Mouse (Mus musculus) limb, embryonic 15.5 days (tissue): ENCODE measurements around the gene Bhlhb9. TPM values are rescaled to one million over a fixed set of nuclear protein-coding genes. Genes with fewer than 3 reads are reported as not detected.
A peak's percentile ranks its signal among the peaks of the same experiment; 100 is the strongest.
"Not testable (repeated sequence)": the region's sequence is repeated elsewhere in the genome, so short reads cannot be mapped to it uniquely, and the experiment has no call there.

Experiments used
- ATAC-seq: fragments of 200-750 bp; cut with Nextera tagmentation; 2 replicates; pipeline ENCODE4 v1.8.0; 2017; ENCODE audit warnings: low read depth, moderate TSS enrichment; ENCODE audit not compliant: insufficient number of reproducible peaks, low FRiP score, low TSS enrichment
- H3K27ac ChIP-seq: fragments of 300-500 bp; sonication (generic); 2 replicates; pipeline ENCODE4 v1.5.1; 2015; ENCODE audit warnings: moderate library complexity, mild to moderate bottlenecking, inconsistent platforms
- H3K27me3 ChIP-seq: fragments of 300-500 bp; sonication (generic); 2 replicates; pipeline ENCODE4 v1.6.1; 2015; ENCODE audit warnings: inconsistent platforms
- H3K36me3 ChIP-seq: fragments of 300-500 bp; sonication (generic); 2 replicates; pipeline ENCODE4 v1.6.1; 2015; ENCODE audit warnings: inconsistent platforms
- H3K4me1 ChIP-seq: fragments of 300-500 bp; sonication (generic); 2 replicates; pipeline ENCODE4 v1.6.1; 2015; ENCODE audit warnings: inconsistent platforms
- H3K4me2 ChIP-seq: fragments of 300-500 bp; sonication (generic); 2 replicates; pipeline ENCODE4 v1.6.1; 2015; ENCODE audit warnings: mild to moderate bottlenecking, inconsistent platforms
- H3K4me3 ChIP-seq: fragments of 300-500 bp; sonication (generic); 2 replicates; pipeline ENCODE4 v1.5.1; 2015; ENCODE audit warnings: mild to moderate bottlenecking, inconsistent platforms
- H3K9ac ChIP-seq: fragments of 300-500 bp; sonication (generic); 2 replicates; pipeline ENCODE4 v1.6.1; 2015; ENCODE audit warnings: inconsistent platforms
- H3K9me3 ChIP-seq: fragments of 300-500 bp; sonication (generic); 2 replicates; pipeline ENCODE4 v1.6.1; 2016; ENCODE audit warnings: inconsistent platforms
- WGBS: fragments of 180-500 bp; shearing (Covaris S2); methylation state at CpG from one replicate; pipeline ENCODE4 v1.1.7; 2015; 5-methylcytosine and 5-hydroxymethylcytosine counted together
- polyA plus RNA-seq: library from polyadenylated mRNA; unstranded; fragments of >200 nt; fragmentation: Nextera tagmentation; extraction: Ambion mirVana; gene quantifications from 2 replicates; pipeline ENCODE4 v1.2.1, GENCODE M21; 2015

Gene Bhlhb9
- 46.9 and 48.6 TPM in 2 replicates for polyA plus RNA-seq

DNA sequence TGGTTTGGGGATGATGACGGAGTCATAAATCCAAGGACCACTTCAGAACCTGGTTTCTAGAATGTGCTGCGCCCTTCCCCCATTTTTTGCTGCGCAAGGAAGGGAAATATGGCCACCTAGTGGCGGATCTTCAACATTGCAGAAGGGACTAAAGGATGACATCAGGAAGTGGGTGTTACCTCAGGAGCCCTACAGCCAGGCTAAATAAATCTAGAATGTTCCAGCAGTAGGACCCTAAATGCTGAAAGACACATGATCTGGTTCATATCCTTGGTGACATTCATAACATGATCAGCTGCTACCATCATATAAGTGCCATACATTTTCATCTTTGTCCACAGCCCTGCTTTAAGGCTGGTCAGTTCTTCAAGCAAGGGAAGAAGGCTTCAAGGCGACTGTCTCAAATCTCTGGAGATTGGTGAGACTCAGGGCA is at the start of gene Bhlhb9:
Gene Bhlhb9, plus strand, starts transcription at position 383 of the 433 bp plus-strand sequence.
- H3K27me3 ChIP-seq, result not testable (repeated sequence)

DNA sequence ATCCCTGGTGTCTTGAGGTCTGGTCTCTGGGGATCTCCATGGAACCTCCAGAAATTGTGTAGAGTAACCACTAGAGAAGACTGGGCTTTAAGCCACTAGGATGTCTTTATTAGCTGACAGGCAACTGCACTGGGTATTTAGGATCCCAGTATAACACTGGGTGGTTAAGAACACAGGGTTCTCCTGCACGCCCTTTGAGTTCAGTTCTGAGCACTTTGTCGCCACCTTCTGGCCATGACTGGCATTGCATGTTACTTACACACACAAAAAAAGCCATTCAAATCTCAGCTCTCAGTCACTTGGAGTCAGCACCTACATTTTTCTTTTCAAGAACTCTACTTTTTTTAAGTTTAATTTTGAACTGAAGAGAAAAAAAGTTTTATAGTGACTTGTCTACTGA is 44.6 kb upstream of the Bhlhb9 start:
- Histone ChIP-seq H3K27me3 (no peaks in the 10 kb centered on the region), H3K9ac (no peak overlapping the region), H3K4me1 (no peaks in the 10 kb centered on the region), H3K9me3 (no peaks in the 10 kb centered on the region), H3K36me3 (no peaks in the 10 kb centered on the region), H3K27ac (no peak overlapping the region), H3K4me2 (no peak overlapping the region), H3K4me3 (no peak overlapping the region)
- WGBS, result 2% methylated on average over 2 of the region's 2 CpGs
- no peak for ATAC-seq

More for the DNA sequence above, at the start of gene Bhlhb9:
- not testable (repeated sequence) for ATAC-seq, H3K4me1 ChIP-seq, H3K36me3 ChIP-seq, H3K9me3 ChIP-seq
- peak within 1 kb of the TSS; percentile 39 for H3K9ac ChIP-seq
- H3K27ac ChIP-seq, result 0 out of 2 replicates have a peak within 1 kb of the TSS, but pooled peaks have one; percentile 47
- peak within 1 kb of the TSS; percentile 49 for H3K4me2 ChIP-seq
- H3K4me3 ChIP-seq, result peak within 1 kb of the TSS; percentile 54
- WGBS, result 22% methylated on average over 4 of the region's 5 CpGs

DNA sequence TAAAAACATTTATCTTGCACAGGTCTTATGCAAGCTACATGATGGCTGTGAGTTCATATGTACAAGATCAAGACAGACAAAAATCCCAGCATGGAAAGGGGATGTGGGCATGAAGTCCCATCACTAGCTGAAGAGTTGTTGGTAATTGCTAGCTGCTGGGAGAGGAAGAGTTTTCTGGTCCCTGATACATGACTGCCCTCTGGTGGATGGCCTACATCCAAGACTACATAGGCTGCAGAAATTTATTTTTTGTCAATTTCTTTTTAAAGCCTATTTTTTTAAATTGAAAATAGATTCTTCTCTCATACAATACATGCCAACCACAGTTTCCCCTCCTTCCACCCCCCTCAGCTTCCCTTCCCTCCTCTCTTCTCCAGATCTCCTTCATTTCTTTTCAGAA is 35.7 kb upstream of the Bhlhb9 start:
- H3K4me1 ChIP-seq, result no peaks in the 10 kb centered on the region
- no peaks in the 10 kb centered on the region for H3K27me3 ChIP-seq
- no peak overlapping the region for H3K4me3 ChIP-seq
- H3K36me3 ChIP-seq, result no peaks in the 10 kb centered on the region
- ATAC-seq, result no peak
- H3K9ac ChIP-seq, result no peak overlapping the region
- H3K9me3 ChIP-seq, result no peaks in the 10 kb centered on the region
- H3K4me2 ChIP-seq, result no peak overlapping the region
- no peak overlapping the region for H3K27ac ChIP-seq

DNA sequence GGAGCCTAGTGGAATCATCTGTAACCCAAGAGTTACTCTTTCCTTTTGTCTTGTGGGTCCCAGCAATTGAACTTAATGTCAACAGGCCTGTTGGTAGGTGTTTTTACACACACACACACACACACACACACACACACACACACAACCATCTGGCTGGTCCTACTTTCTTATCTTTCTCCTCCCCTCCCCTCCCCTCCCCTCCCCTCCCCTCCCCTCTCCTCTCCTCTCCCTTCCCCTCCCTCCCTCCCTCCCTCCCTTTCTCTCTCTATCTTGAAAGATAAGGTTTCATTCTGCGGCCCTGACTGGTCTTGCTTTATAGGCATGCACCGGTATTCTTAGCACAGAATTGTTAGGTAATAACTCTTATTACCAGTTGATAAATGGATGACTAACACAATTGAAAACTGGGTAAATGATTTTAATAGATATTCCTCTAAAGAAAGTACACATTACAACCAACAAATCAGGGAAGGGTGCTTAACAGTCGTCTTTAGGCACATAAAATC is 29.3 kb upstream of the Bhlhb9 start:
- no peaks in the 10 kb centered on the region for H3K27me3 ChIP-seq
- H3K4me2 ChIP-seq, result no peak overlapping the region
- ATAC-seq, result no peak
- H3K9me3 ChIP-seq, result no peaks in the 10 kb centered on the region
- no peaks in the 10 kb centered on the region for H3K36me3 ChIP-seq
- no peak overlapping the region for H3K4me3 ChIP-seq
- 82% methylated on average over 3 of the region's 3 CpGs for WGBS
- no peak overlapping the region for H3K9ac ChIP-seq
- H3K27ac ChIP-seq, result no peak overlapping the region
- no peaks in the 10 kb centered on the region for H3K4me1 ChIP-seq

DNA sequence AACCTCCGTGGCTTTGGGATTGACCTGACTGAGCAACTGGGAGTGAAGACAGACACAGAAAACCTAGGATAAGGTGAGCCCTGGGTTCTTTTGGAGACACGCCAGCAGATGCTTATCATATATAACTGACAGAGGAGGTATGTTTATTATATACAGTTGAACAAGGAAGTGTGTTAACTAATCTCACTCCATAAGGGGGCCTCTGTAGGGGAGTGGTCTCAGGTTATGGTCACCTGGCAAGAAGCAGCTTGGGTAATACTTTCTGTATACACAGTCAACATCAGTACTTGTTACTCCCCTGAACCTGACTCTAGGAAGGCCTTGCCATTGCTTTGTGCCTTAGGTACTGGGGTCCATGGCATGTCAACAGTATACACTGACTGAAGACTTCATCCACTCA is 28.8 kb upstream of the Bhlhb9 start:
- H3K9me3 ChIP-seq, result no peaks in the 10 kb centered on the region
- H3K9ac ChIP-seq, result no peak overlapping the region
- no peak overlapping the region for H3K4me3 ChIP-seq
- no peaks in the 10 kb centered on the region for H3K27me3 ChIP-seq
- H3K27ac ChIP-seq, result no peak overlapping the region
- no peak for ATAC-seq
- H3K36me3 ChIP-seq, result no peaks in the 10 kb centered on the region
- H3K4me1 ChIP-seq, result no peaks in the 10 kb centered on the region
- WGBS, result 72% methylated on average over 2 of the region's 2 CpGs
- no peak overlapping the region for H3K4me2 ChIP-seq

DNA sequence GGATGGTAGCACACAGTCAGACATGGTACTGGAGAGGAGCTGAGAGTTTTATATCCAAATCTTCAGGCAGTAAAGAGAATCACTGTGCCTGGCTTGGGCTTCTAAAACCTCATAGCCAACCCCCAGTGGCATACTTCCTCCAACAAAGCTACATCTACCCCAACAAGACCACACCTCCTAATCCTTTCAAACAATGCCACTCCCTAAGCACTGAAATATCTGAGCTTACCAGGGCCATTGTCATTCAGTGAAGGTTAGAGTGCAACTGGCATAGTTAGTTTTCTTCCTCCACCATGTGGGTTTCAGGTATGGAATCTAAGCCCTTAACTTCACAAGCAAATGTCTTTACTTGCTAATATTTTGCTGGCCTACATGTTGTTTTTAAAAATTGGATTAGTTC is 5.9 kb upstream of the Bhlhb9 start:
- Histone ChIP-seq H3K9ac (no peak overlapping the region), H3K27me3 (no peaks in the 10 kb centered on the region), H3K4me3 (no peak overlapping the region), H3K9me3 (no peaks in the 10 kb centered on the region), H3K4me2 (no peak overlapping the region), H3K4me1 (no peaks in the 10 kb centered on the region), H3K36me3 (no peaks in the 10 kb centered on the region), H3K27ac (no peak overlapping the region)
- no peak for ATAC-seq

DNA sequence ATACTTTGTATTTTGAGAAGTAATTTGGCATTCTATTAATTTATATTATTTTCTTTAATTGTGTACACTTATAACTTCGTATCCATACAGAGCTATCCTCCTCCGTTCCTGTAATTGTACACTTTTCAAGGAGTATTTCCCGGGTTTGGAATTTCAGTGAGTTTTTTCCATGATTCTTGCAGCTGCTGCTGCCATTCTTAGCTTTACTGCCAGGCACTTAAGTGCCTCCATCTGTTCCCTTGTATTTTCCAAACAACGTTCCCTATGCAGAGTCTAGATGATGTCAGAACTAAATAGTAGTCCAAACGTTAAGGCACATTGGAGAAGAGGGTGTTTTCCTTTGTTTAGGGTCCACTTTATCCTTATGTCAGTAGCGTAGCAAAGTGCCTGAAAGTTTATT is 5.1 kb upstream of the Bhlhb9 start:
- peak overlapping the region; percentile 67 for H3K27ac ChIP-seq

DNA sequence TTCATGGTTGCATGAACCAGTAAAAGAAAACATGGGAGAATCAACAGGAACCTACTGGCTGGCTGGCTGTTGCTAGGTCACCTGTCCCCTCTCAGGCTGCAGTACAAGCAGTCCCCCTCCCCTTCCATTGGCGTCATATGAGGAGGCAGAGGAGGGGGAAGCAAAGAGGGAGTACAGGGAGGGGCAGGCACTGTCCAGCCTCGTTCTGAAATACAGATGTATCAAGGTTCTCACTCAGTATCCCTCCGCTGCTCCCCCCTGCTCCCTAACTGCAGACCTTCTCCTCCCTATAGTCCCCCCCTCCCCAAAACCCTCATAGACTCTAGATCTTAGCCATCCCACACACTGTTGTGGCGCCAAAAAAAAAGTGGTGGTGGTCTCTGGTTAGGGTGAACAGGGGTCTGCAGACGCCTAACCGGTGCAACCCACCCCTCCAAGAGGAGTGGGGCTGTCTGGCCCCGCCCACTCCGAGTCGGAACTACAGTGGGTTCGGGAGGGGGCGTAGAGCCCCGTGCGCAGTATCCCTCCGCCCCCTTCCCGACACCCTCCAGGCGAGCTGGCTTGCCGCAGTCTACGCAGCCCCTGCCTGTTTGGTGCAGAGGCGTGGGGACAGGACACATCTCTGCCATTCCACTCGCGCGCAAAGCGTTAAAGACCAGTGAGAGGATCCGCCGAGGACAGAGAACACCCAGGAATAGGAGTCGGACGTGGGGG is 1.6 kb upstream of the Bhlhb9 start:
- H3K4me1 ChIP-seq, H3K36me3 ChIP-seq, H3K27me3 ChIP-seq, H3K9me3 ChIP-seq: not testable (repeated sequence)
- peak; percentile 90 for ATAC-seq
- 20% methylated on average over 23 of the region's 27 CpGs for WGBS
- peak overlapping the region; percentile 47; the same call in 1 of the 2 replicates for H3K27ac ChIP-seq
- peak overlapping the region; percentile 39; the same call in 1 of the 2 replicates for H3K9ac ChIP-seq
- peak overlapping the region; percentile 54 for H3K4me3 ChIP-seq
- peak overlapping the region; percentile 49 for H3K4me2 ChIP-seq

More for the DNA sequence above, 5.1 kb upstream of the Bhlhb9 start:
- H3K4me2 ChIP-seq, result no peak overlapping the region
- H3K9ac ChIP-seq, result no peak overlapping the region
- no peak overlapping the region for H3K4me3 ChIP-seq
- no peak for ATAC-seq
- H3K36me3 ChIP-seq, result no peaks in the 10 kb centered on the region
- H3K27me3 ChIP-seq, result no peaks in the 10 kb centered on the region
- H3K9me3 ChIP-seq, result no peaks in the 10 kb centered on the region
- H3K4me1 ChIP-seq, result no peaks in the 10 kb centered on the region
- 55% methylated on average over 6 of the region's 6 CpGs for WGBS

DNA sequence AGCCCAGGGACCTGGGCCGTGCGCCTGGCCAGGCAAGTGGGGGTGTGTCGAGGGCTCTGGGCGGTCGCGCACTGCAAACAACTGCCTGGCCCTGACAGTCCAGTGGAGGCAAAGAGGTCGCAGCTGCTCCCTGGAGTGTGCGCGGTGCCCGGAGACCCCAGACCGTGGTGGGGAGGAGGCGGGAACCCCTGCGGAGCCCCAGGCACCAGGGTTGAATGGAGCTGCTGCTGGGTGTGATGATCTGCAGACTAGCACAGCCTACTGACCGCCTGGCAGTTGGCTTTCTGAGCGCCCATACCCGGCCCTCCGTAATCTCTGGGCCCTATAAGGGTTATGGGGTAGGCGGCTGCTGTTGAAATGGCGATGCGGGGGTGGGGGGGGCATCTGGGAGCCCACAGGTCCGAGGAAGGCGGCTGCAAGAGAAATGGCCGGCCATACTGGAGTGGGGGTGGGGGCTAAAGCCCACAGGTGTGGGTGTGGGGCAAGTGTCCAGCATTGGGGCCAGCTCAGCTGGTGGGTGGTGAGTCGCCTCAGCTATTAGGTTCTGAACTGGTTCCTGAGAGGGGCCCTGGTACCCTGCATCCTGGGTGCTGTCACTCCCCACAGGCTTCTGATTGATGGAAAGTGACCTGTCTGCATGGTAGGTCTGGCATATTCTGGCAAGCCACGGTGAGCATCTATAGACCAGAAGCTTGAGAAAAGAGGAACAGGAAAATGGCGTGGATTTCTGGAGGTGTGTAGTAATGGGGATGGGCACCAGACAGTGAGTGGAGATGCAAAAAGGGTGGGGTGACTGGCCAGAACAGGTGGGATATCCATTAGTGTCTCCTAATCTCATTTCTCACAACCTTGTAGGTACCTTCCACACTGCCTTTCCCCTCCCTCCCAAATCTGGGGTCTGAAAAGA is 836 bp upstream of the Bhlhb9 start:
- not testable (repeated sequence) for H3K27me3 ChIP-seq, H3K4me1 ChIP-seq, H3K9me3 ChIP-seq, H3K36me3 ChIP-seq
- peak; percentile 48; the same call in 1 of the 2 replicates for ATAC-seq
- Histone ChIP-seq H3K4me2 (peak overlapping the region; percentile 49), H3K9ac (peak overlapping the region; percentile 39), H3K27ac (0 out of 2 replicates have a peak overlapping the region, but pooled peaks have one; percentile 47), H3K4me3 (peak overlapping the region; percentile 54)
- WGBS, result 24% methylated on average over 26 of the region's 26 CpGs

DNA sequence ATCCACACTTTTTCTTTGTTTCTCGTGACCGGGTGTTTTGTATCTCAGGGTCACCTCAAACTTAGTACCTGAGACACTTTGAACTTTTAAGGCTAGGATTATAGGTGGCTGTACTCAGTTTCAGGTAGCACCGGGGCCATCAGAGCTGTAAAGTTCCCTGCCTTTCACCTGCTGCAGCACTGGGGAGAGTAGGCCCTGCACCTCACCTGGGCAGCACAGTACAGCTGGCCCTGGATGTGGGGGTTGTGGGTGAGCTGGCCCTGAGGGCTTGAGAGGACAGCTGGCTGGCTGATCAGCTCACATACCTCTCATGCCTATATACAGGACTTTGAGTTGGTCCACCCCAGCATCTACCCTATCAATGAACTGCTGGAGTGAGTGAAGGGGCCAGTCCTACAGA is 6.8 kb downstream of the Bhlhb9 start:
- Histone ChIP-seq H3K9me3 (no peaks in the 10 kb centered on the region), H3K4me3 (no peak overlapping the region), H3K36me3 (0 out of 2 replicates have a peak, but pooled peaks cover 6% of the 10 kb centered on the region), H3K4me2 (no peak overlapping the region), H3K27ac (no peak overlapping the region), H3K9ac (no peak overlapping the region), H3K27me3 (no peaks in the 10 kb centered on the region), H3K4me1 (no peaks in the 10 kb centered on the region)
- WGBS, result 92% methylated on average over 3 of the region's 3 CpGs
- ATAC-seq, result no peak

DNA sequence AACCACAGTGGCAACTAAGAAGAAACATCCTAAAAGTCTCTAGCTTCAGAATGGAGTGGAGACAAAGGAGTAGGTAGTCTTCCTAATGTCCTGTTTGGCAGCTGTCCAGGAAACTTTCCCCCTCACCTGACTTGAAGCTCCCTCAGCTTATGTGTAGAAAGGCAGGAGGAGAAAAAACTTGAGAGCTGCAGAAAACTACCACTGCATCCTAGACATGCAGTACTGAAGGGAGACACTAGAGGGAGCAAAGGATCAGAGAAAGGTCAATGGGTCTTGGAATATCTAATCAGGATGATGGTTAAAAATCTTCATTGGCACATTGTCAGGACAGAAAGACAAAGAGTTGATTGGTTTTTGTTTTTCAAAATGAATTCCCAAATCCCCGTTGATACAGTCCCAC is 8.4 kb downstream of the Bhlhb9 start:
- ATAC-seq, result no peak
- Histone ChIP-seq H3K4me2 (no peak overlapping the region), H3K36me3 (0 out of 2 replicates have a peak, but pooled peaks cover 2% of the 10 kb centered on the region), H3K4me3 (no peak overlapping the region), H3K27me3 (no peaks in the 10 kb centered on the region), H3K9ac (no peak overlapping the region), H3K9me3 (no peaks in the 10 kb centered on the region), H3K4me1 (no peaks in the 10 kb centered on the region), H3K27ac (no peak overlapping the region)
- WGBS, result 11% methylated on average over 1 of the region's 1 CpGs

DNA sequence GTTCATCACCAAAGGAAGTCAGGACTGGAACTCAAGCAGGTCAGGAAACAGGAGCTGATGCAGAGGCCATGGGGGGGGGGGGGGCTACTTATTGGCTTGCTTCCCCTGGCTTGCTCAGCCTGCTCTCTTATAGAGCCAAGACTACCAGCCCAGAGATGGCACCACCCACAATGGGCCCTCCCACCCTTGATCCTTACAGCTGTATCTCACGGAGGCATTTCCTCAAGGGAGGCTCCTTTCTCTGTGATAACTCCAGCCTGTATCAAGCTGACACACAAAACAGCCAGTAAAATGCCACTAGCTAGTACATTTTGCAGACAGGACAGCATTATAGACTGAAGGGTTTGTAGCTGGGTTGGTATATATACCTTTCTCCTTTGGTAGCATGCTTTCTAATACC is 38.5 kb downstream of the Bhlhb9 start:
- not testable (repeated sequence) for H3K27me3 ChIP-seq, ATAC-seq, H3K4me1 ChIP-seq, H3K27ac ChIP-seq, H3K9ac ChIP-seq, H3K9me3 ChIP-seq, H3K36me3 ChIP-seq, H3K4me2 ChIP-seq, H3K4me3 ChIP-seq
- WGBS, result 38% methylated on average over 1 of the region's 1 CpGs
